Mouse (Mus musculus): ENCODE data around the gene Ntn4. TPM values are rescaled to one million over a fixed set of nuclear protein-coding genes. Genes with fewer than 3 reads are reported as not detected.

The Ntn4 gene
- total RNA-seq (2021), result 10 to 100 TPM; 12.7 to 18.0 TPM
- long read RNA-seq, experiment 1, transcript Ntn4-201 (10 exons, 3,646 nt), result major isoform, 19 of 21 reads
- long read RNA-seq, experiment 1, partial matches to known transcripts, result 1 of 21 reads
- long read RNA-seq, experiment 1, other reads (novel, unspliced or antisense), result 1 of 21 reads
- long read RNA-seq, experiment 2, transcript Ntn4-201 (10 exons, 3,646 nt), result major isoform, 5 of 6 reads
- long read RNA-seq, experiment 2, partial matches to known transcripts, result 0 of 6 reads
- long read RNA-seq, experiment 2, other reads (novel, unspliced or antisense), result 1 of 6 reads

DNA sequence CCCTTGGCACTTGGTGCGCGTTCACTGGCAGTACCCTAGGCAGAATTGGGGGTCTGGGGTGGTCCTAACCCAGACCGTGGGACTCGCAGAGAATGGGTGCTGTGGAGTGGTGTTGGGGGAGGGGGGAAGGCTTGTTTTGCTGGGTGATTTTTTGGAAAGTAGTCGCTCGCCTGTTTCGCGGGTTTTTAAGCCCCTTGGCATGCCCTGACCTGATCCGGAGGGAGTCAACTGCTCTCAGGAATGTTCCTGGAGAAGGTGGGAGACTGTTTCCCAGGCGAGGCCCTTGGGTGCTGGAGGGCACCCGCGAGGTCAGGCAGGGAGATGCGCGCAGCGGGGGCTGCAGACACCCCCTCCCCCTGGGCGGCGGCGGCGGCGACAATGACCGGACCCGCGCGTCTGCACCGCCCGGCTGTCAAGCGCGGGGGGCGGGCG is at the start of gene Ntn4:
TSS of gene Ntn4 (plus strand) at position 161 of the 432 bp plus-strand sequence.
- DNase-seq, result no peak

DNA sequence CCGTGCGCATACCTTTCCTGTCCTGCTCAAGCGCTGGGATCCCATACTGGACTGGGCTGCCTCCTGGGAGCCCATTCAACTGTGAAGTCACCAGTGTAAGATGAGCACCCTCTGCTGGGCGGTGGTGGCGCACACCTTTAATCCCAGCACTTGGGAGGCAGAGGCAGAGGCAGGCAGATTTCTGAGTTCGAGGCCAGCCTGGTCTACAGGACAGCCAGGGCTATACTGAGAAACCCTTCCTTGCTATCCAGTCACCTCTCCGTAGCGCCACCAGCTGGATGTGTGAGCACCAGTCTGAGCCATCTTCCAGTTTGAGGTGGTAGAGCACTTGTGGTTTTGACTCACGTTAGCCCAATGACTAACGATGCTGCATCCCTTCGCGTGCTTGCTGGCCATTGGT is 48.0 kb upstream of the Ntn4 start:
- no peak for DNase-seq

DNA sequence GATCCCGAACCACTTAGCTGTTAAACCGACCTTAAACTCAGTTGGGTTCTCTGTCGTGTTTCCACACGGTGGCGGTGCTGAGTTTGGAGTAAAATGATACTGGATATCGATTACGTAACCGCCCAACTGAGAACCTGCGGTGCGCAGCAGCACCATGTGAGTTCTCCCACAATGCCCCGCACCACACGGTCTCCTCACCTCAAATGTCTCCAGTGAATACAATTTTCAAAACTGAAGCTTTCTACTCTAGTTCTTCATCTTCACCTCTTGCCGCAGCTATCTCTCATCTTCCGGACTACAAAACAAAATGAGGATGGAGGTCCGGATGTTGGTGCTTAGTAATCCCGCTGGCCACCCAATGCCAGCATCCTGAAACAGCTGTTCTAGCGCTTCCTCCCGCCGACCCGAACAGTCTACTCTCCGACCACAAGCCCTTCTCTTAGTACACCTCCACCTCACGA is 46.4 kb upstream of the Ntn4 start:
- peak; percentile 86 to 96 for DNase-seq

DNA sequence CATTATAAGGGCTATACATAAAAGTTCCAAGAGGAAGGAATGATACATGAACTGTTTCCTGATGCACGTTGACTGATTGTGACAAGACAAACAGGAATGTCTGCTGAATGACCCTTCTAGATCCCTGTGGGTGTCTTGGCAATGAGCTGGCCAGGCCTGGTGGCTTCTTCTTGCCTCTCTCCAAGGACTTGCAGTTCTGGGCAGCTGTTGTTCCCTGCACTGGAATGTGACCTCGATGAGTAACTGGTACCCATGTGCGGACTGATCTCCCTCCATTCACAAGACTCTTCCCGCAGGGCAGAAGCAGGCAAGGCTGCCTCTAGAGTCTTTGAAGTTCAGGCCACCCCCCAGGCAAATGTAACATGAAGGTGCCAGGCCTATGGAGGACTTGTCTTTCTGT is 44.6 kb upstream of the Ntn4 start:
- no peak for DNase-seq

DNA sequence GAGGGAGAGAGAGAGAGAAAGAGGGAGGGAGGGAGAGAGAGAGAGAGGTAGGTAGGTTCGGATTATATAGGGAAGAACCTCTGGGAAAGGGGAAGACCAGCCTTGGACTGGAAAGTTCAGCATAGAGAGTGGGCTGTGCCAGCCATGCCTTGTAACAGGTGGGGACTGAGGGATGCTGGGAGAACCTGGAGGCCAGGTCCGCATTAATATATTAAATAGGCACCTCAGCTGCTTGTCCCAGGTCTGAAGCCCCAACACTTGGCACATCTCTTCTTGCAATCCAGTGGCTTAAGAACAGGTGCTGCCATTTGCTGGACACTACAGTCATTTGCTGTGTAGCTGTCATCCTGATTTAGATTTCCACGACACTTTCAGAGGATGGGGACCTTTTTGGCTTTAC is 43.8 kb upstream of the Ntn4 start:
- DNase-seq, result no peak

DNA sequence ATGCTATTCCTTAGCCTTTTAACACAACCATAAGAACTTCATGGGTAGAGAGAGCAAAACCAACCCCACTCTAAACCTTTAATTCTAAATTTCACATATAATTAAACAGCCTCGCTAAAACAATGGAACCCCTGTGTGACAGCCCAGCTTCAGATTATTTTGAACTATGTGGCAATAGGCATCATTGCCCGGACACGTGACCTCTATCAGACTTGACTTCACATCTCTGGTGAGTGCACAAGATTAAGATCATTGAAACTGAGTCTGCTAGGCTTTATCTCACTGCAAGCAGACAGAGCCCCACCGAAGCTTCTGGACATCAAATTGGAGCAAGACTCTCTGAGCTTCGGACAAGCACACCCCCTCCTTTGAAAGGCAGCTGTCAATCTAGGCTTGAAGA is 38.2 kb upstream of the Ntn4 start:
- DNase-seq, result no peak

DNA sequence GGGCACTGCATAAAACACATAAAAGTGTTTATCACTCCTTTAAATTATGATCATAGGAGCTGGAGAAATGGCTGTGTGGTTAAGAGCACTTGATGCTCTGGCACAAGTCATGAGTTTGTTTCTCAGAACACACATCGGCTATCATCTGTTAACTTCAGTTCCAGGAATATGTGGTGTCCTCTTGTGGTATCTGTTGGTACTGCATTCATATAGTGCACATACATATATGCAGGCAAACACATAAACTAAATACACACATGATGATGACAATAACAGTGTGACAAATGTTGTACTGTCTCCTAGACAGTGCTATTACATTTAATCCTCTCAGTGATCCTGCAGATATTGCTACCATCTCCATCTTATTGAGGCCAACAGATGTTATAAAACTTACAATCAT is 37.2 kb upstream of the Ntn4 start:
- DNase-seq, result no peak

DNA sequence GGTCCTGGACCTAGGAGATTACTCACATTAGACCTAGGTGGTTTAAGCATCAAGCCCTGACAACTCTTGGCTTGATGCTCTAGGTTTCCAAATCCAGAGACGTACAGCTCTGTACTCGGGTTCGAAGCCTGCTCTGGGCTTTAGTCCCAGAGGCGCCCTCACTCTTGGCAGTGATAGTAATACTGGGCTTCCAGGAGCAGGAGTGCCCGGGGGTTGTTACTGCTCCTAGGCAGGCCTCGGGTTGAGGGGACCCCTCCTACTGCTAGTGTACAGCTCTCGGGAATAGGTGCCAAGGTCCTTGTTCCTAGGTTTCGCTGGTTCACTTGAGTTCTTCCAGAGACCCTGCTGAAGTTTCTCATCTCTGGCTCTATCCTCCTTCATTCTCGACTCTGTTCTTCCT is 34.2 kb upstream of the Ntn4 start:
- DNase-seq, result no peak

DNA sequence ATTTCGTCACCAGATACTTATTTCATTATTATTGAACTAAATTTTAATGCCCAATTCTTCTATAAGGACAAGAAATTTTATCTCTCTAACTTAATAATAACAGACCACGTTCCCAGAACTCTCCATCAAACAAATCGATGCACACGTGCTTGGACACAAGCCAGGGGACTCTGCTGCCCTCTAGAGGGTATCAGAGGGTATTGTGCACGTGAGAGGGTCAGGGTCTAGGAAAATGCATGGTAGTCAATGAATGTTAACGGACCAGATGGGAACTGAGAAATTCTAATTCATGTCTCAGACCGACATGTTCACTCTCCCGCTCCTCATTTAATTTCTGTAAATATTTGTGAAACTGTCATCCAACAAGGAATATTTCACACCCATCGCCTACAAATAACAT is 32.4 kb upstream of the Ntn4 start:
- DNase-seq, result no peak

DNA sequence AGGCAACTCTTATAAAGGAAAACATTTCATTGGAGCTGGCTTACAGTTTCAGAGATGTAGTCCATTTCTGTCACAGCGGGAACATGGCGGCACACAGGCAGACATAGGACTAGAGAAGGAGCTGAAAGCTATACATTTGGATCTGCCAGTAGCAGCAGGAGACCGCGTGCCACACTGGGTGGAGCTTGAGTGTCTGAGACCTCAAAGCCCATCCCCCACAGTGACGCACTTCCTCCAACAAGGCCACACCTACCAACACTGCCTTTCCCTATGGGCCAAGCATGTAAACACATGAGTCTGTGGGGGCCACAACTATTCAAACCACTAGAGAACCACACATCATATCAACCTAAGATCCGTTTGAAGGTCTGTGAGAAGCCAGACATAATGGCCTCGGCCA is 31.2 kb upstream of the Ntn4 start:
- DNase-seq, result no peak

DNA sequence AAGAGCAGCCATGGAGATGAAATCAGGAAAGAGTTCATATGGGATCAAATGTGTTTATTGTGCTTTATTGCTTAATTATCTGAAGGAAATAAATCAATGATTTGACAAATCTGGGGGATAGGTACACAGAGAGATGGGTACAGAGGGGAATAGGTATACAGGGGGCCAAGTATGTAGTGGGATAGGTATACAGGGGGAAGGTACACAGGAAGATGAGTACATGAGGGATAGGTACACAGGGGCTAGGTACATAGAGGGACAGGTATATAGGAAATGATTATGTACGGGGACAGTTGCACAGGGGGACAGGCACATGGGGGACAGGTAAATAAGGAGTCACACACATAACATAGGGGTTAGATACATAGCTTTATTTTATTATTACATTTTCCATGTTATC is 29.6 kb upstream of the Ntn4 start:
- DNase-seq, result no peak

DNA sequence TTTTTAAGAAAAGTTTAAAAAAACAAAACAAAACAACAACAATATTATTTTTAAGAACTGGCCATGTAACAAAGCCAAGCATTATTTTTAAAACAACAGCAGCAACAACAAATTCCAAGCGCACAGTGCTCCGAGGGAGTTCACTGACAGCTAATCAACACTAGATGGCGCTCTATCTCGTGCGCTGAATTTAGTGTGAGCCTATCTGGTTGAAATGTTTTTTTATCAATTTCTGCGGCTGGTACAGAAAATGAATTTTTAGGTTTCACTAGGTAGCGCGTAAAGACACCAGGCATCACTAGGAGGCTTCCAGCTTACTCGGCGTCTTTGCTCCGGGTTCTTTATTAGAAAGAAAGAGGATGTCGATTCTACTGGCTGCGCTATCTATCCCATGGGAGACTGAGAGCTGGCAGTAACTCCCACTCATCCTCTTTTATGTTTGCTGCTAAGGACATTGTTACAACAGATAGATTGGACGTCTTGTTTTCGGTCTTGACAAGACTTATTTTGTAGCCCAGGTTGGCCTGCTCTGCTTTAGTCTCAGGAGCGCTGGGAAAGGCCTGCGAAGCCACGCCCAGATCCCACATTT is 29.0 kb upstream of the Ntn4 start:
- peak; percentile 12 to 70 for DNase-seq

DNA sequence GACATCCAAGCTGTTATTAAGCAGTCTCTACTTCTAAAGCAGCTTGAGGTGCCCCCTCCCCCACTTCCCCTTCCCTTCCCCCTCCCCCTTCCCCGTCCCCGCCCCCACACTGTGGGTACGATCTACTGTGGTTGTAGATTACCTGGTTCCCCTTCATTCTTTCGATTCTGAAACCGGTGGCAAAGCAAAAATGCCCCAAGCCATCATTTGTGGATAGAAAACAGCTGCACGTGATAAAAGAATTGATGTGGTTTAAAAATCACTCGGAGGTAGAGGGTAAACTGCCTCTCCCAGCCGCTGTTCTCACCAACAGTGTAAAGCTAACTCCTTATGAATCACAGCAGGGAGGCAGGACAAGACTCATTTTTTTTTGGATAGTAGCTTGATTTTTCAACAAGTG is 25.6 kb upstream of the Ntn4 start:
- no peak for DNase-seq

DNA sequence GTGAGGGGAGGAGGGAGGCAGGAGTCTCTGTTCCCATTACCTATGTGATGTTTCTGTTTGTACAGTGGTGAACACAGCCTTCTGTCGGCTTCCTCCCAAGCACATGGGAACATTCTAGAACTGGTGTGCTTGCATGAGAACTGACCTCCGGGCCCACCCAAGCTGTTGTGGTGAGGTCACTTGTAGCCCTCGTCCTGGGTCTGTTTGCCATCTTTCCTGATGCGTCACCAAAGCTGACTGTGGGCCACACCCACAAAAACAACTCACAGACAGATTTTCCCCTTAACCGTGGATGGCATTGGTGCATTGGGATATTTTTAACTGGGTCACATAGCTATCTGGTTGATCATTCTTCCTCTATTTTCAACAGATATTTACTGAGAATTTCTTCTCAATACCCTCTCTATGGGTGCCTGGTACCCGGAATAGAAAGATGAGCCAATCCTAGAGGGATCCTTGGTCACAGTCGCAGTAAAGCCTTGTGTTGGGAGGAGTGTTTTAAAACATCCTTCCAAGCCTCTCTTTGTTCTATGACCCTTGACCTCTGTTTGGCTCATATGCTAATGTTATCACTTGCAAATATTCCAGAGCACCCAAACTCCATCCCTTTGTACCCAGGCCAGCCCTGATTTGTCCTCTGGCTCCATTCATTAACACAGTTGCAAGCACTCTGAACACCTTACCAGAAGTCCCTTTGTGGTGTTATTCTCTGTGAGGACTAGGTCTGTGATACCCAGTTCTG is 19.9 kb upstream of the Ntn4 start:
- DNase-seq, result peak; percentile 16 to 46

DNA sequence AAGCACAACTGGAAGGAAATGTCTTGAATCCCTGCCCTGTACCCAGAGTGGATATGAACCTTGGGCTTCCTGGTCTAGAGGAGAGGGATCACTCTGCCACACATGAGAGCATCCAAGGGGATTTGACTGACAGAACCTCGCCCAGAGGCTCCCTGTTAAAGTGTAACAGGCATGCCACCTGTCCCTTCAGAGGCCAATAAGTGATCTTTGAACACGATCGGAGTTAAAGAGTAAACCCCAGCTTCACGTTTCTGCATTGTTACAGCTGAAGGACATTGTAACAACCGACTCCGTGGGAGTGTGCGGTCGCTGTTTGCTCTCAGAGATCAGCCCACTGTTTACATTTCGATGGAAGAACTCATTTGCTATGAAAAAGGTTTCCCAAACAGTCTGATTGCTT is 16.8 kb upstream of the Ntn4 start:
- DNase-seq, result no peak

DNA sequence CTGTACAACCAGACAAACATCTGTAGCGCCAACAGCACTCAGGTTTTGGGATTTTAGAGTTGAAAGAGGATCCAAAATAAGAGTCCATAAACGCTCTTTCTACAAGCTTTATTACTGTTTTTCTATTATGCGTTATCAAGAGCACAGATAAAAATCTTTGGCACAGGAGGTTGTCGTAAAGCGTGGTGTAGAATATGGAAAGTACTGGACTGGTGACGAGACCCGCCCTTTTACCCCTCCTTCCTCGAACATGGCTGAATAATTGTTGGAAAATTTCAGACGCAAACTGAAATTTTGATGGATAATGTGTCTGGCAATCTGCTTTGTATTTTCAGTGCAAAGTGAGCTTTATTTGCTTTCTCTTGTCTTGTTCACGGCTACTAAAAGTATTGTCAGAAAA is 16.3 kb upstream of the Ntn4 start:
- DNase-seq, result no peak

DNA sequence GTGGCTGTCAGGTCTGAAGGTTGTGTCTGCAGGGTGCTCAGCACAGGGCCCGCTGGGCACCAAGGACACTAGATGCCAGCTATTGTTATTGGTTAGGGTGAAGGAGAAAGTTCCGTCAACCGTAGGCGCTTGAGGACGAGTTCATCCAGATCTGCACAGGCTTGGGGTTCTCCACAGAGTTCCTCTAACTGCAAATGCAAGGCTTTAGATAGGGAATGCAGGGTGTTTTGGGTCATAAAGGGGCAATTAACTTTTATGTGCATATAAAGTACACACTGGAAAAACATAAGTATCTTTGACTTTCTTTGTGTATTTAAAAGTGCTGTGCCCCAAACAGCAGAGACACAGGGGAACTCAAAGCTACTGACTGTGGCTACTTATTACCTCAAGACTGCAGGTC is 10.2 kb upstream of the Ntn4 start:
- DNase-seq, result no peak

DNA sequence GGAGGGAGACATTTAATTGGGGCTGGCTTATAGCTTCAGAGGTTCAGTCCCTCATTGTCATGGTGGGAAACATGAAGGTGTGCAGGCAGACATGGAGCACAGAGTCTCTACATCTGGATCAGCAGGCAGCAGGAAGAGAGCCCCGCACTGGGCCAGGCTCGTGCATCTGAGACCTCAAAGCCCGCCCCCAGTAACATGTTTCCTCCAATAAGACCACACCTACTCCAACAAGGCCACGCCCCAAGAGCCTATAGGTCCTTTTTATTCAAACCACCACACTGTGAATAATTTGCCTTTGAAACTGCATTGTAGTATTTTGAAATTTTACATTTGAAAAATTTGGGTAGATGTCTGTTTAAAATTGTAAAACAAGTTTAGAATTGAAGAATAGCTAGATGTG is 8.4 kb upstream of the Ntn4 start:
- no peak for DNase-seq

DNA sequence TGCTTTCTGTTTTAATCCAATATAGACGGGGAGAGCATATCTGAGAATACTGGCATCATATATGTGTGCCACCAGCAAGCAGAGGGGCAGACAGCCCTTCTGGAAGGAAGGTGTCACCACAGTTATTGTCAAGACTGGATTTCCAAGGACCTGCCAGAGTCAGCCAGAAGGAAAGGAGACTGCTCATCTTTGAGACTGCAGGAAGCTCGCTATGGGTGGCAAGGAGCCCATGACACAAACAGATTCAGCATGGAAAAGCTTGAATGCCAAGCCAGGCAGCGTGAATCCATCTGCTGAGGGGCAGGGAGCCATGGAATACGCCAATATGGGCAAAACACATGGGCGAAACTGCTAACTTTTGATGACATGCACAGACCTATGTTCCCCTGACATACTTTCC is 6.9 kb upstream of the Ntn4 start:
- DNase-seq, result no peak

DNA sequence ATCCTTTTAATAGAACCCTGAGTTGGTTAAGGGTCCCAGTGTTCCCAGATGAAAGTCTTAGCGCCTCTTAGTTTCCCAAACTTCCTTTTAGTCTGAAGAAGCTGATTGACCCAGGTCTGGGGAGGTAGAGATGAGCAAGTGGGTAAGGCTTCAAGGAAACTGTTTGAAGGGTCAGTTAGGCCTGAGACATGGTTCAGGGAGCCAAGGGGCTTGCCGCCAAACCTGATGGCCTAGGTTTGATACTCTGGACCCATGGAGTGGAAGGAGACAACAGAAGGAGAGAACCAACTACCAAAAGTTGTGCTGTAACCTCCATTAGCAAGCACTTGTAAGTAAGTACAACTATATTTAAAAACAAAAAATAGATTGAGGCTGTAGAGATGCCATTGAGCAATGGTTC is 6.5 kb upstream of the Ntn4 start:
- DNase-seq, result no peak

DNA sequence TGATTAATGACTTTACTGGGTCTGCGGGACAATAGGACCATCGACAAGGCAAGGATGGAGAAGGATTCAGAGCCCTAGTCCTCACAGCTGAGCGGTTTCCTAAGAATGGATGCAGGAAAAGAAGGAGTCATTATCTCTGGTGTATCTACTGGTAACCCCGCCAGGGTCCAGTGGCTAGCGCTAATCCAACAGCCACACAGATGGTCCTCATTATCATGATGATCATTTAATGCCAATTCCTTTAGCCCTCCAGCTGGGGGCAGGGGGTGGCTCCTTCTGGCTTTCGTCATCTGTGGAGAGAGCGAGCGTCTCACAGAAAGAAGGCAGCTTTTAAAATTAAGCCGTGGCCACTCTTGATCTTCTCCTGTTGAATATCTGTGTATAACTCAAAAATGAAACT is 4.5 kb upstream of the Ntn4 start:
- no peak for DNase-seq

DNA sequence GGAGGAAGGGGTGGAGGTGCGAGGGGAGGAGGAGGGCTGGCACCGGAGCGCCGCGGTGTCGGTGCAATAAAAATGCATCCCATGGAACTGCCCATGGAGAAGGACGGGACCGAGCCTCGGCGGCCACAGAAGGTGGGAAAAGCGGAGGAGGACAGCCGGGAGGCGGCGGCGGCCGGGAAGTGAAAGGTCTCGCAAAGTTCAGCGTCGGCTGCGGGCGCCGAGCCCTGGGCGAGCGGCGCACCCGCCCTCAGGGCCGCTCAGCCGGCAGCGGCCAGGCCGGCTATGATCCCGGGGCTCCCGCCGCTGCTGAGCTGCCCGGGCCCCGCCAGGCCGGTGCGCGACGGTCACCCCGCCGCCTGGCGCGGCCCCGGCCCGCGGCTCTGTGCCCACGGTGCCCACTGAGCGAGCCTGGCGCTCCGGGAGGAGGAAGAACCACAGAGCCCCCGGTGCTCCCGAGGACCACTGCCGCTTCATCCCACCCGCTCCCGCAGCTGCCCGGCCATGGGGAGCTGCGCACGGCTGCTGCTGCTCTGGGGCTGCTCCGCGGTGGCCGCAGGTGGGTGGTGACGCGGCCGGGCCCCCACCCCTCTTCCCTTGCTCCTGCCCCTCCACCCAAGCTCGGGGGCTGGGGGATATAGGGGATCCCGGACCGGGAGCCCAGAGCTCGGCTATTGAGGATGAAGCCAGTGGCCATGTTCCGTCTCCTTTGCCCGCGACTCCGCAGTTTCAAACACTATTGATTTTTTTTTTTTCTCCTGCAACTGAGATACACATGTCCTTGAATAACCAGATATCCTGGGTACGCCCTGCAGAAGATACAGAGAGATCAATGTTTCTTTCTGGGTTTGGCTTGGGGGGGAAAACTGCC is 706 bp downstream of the Ntn4 start:
- DNase-seq, result peak; percentile 58 to 61

Data from heart, adult 18-20 months (tissue).